Mouse (Mus musculus) kidney, adult 11 months (tissue): Measurements from ENCODE around the gene Mei4.
A peak's percentile ranks its signal among the peaks of the same experiment; 100 is the strongest.

Experiments
- DNase-seq: peaks from one replicate; pipeline ENCODE4 v3.0.0; 2022

Gene Mei4

DNA sequence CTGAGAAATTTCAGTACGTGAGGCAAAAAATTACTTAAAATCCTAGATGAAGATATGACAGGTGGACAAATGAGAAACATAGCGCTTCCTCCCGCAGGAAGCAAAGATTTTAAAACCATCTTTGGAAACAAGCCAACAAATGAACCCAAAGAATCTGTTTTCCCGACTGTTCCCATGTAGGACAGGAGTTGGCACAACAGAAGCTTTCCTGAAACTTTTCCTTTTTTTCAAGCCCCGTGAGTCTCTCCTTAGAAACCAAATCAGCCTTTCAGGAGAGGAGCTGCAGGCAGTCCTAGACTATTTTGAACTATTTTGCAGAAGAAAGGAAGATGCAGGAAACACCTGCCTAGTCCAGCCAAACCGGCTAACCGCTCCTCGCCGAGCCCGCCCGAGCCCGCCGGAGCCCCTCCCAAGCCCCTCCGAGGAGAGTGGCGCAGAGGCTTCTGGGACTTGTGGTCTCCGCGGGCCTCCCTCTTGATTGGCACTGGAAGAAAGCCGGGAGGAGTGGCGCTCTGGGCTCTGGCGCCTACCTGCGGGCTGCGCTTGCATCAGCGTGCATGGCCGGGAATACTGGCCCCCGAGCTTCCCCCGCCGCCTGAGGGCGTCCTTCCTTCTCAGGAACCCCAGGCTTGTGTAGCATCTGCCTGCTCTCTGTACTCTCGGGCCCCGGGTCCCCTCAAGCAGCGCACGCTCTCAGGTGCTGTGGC, at the start of gene Mei4:
Mei4 (plus strand) TSS at position 490 of the 707 bp plus-strand sequence.
- peak; percentile 72 for DNase-seq

DNA sequence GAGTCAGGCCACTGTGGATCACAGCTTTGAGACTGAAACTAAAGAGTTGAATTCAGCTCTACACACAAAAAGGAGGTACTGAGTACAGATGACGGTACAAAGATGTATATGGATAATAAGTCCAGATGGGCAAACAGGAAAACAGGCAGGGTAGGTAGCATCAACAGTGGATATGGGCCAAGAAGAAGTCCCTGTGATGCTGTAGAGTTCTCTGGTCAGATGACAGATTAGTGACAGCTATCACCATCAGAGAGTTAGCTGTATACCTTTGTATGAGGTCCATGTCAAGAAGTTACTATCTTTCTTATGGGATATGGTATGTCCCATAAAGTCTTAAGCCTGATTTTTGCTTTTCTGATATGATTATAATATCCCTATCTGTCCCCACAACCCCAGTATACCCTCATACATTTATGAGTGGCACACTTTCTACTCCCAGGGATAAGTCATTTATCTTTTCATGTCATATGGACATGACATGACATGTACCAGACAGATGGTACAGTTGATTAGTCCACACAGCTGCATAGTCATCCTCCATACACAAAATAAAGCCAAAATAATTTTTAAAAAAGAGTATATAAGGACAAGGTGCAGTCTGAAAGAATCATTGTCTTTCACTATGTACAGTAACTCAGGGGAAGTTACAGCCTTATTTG, 43.6 kb upstream of the Mei4 start:
- no peak for DNase-seq

DNA sequence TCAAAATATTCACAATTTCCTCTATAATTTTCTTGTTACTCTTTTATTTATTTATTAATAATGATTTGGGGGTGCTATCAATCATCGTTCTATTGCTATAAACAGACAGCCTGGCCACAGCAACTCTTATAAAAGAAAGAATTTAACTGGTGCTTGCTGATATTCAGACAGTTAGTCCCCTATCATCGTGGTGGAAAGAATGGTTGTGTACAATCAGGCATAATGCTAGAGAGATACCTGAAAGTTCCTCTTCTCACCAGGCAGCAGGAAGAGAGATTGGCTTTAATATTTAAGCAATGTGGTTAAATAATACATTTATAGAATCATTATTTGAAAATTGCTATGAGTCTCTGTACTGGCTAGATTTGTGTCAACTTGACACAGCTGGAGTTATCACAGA, 35.9 kb upstream of the Mei4 start:
- no peak for DNase-seq

DNA sequence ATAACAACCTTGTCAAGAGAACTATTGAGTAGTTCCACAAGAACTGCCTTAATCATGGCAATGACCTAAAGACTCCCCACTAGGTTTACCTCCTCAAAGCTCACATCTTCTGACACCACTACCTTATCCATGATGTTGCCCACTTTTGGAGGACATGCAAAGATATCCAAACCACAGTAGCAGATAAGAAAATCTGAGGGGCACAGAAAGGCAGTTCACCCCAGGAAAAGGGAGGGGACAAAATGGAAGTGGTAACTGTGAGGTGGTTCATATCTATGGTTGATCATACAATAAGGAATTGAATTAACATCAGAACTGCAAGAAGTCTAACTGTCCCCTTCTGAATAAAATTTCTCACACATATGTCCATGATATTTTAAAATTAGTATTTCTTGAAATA, 29.4 kb upstream of the Mei4 start:
- no peak for DNase-seq

DNA sequence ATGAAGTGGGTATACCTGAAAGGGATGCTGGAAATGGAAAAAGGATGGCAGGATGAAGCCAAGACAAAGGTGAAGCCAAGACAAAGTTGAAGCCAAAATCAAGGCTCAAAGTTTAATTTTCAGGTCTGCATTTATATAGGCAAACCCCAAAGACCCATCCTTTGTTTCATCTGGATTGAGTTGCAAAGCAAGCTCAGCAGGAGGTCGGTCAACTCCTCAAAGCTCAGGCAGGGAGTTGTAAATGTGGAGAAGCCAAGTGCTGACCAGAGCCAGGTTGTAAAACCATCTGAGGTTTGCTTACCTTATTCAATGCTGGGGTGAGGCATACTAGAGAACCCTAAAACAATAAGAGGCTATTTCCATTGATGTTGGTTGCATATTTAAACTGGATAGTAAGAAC, 4.6 kb upstream of the Mei4 start:
- no peak for DNase-seq

DNA sequence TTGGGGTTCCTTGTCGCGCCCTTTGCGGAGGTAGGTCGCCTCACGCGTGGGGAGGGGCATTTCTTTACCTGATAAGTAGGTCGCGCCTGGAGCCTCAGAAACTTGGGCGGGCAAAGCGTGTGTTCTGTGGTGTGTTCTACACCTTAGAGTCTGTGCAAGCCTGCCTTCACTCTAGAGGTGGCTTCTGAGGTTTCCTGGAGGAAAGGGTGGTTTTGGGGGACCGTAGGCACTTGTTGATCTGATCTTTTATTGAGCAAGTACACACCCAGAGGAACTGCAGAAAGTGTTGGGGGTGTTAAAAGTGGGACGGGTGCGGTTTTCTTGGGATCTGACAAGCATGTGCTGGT, 391 bp downstream of the Mei4 start:
- no peak for DNase-seq

DNA sequence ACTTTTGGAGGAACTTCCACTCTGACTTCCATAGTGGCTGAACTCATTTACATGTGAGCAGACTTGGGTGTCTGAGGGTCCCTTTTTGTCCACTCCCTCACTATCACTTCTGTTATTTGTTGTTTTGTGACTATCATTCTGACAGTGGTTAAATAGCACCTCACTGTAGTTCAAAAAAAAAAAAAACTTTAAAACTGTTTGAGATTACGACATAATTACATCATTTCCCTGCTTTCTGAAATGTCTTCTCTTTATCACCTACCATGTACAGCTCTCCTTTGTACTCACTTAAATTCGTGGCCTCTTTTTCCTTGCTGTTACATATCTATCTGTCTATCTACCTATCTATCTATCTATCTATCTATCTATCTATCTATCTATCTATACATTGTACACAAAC, 2.6 kb downstream of the Mei4 start:
- DNase-seq, result no peak

DNA sequence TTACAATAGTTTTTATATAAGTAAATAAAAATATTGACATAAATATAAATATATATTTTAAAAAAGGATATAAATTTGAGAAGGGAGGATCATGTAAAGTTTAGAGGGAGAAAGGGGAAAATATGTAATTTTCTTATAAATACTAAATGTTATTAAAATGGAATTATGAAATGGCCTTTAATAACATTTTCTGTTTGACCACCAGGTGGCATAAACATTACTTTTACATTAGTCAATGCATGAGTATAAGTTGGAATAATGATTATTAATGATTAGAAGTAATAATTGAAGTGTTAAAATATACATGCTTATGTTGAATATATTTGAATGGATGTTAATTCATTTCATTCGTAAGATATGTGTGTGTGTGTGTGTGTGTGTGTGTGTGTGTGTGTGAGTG, 58.0 kb downstream of the Mei4 start:
- no peak for DNase-seq

DNA sequence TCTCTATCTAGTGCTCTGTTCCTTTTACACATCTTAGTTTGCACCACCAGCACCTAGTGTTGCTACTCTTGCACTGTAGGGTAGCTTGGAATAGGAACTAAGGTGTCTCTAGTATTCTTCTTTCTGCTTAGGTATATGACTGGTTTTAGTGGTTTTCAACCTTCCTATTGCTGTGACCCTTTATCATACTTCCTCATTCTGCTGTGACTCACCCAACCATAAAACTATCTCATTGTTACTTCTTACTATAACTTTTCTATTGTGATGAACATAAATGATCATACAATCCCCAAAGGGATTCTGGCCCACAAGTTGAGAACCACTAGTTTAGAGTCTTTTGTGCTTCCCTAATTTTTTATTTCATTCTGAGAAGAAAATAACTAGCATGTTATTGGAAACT, 61.3 kb downstream of the Mei4 start:
- no peak for DNase-seq

DNA sequence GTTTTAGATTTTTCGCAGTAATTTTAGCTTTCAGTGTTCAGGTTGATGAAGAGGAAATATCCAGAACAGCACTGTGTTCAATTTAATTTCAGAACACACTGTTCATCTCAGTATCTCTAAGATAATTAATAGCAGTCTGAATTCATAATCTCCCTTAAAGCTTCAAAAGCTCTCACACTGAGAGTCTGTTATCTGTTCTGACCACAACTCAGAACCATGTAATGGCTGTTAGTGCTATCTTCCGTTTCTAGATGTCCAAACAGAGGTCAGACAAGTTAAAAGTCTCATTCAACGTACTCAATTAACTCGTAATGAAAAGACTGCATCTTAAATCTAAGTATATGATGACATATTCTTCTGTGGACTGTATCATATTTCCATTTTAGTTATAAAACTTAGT, 77.1 kb downstream of the Mei4 start:
- no peak for DNase-seq

DNA sequence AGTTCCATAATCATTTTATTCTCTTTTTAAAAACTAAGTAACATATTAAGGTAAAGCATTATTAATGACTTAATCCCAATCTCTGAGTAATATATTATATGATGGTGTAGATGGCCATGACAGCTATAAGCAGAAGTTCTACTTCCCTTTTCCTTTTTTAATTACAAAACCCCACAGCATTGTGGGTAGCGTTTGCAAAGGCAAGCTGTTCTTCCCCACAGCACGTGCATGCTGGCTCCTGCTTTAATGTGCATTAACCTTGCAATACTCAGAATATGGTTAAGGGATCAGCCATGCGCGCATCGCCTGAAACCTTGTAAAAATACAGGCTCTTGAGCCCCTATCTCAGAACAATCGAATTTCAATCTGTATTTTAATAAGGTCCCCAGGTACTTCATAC, 82.2 kb downstream of the Mei4 start:
- no peak for DNase-seq

DNA sequence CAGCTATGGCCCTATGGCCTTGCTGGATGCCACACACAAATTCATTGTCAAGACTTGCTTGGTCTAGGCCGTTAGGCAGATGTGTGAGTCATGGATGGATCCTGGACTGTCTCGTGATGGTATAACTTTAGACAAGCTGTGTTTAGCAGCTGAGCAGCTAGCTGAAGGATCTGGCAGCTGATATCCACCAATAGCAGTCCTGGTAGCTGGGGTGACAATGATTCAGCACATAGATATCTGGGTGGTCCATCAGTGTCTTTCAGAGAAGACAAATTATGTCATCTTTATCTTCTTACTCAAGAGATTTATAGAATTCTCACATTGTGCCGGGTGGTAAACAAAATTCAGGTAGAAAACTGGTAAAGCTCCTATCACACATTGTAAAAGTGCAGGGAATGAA, 93.4 kb downstream of the Mei4 start:
- DNase-seq, result no peak

DNA sequence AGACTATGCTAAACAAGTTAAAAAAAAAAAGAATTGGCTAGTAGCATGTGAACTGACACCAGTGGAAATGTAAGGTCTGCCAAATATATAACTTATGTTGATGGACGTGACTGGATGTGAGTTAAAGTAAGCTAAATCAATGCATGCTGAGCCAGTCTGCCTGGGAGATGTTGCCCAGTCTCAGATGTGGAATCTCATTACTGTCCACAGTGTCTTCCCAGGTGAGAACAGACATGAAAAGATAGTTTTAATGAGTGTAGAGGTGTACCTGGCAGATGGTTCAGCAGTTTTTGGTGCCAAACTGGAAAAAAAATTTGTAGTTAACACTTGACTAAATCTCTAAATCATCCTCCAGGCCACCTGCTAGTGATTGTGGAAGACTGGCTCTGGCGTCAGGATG, 94.4 kb downstream of the Mei4 start:
- DNase-seq, result no peak

DNA sequence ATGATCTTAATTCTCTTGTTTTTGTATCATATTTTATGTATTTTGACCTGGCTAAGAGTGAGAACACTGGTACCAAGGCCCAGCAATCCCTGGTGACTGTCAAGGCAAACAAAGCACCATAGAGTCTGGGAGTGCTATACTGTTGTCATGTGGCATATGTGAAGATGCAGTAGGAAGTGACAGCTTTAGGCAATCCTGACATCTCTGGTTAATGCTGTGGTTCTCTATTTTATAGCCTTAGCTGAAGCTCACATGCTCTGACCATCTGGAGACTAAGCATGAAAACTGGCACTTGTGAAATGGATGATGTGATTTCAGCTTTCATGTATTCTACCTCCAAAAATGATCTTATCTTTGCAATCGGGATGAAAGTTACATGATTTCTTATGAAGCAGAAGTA, 103.3 kb downstream of the Mei4 start:
- DNase-seq, result no peak

DNA sequence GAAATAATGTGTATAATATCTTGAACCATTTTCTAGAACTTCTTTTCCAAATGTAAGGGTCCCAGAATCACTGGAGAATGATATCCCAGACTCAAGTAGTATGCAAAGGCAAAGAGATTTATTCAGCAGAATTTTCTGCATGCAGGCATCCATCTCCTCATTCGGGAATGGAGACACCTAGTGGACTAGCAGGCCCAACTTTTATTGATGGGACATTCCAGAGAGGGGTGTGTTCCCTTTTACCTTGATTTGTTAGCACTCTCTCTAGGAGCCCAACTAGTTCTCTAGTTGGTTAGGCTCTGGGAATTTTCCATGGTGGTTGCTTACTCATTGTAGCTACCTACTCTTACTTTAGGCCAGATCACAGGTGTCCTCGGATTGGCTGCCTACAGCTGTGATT, 105.5 kb downstream of the Mei4 start:
- no peak for DNase-seq

DNA sequence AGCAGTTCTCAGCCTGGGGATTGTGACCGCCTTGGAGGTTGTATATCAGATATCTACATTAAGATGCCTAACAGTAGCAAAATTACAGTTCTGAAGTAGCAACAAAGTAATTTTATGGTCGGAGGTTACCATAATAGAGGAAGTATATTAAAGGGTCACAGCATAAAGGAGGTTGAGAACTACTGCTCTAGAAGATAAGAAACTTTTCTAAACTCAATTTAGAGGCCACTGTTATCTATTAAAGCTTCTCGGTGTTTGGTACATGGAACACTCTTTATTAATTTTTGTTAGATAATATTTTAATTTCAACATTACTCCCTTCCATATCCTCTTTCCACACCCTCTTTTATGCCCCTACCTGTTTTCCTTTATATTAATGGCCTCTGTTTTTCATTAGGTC, 119.0 kb downstream of the Mei4 start:
- no peak for DNase-seq

DNA sequence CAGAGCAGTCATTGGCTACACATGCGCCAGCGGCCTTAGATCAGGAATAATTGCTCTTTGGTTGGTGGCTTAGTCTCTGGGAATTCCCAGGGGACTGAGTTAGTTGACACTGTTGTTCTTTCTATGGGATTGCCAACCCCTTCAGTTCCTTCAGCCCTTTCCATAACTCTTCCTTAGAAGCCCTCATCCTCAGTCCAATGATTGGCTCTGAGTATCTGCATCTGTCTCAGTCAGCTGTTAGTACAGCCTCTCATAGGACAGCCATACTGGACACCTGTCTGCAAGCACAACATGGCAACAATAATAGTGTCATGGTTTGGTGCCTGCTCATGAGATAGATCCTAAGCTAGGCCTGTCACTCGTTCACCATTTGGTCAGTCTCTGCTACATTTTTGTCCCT, 149.5 kb downstream of the Mei4 start:
- no peak for DNase-seq

DNA sequence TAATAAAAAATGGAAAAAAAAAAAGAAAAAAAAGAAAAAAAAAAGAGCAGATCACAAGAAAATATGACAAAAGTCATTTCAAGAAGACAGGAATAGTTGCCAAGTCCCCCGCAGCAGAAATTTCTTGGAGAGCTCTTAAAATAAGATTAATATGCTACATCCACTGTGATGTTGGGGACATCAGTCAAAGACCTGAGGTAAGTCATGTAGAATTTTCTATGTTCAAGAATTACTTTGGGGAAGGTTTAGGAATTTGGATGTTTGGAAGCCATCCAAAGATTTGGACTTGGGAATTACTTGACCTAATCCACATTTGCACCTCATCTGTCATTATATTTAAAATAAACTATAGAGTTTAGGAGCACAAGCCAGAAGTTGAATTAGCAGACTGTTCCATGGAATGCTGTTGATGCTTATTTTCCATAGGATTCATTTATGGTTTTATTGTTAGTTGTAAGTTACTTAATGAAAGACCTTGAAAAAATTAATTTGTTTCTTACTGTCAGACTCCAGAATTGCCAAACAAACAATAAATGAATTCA, 179.1 kb downstream of the Mei4 start:
- no peak for DNase-seq

DNA sequence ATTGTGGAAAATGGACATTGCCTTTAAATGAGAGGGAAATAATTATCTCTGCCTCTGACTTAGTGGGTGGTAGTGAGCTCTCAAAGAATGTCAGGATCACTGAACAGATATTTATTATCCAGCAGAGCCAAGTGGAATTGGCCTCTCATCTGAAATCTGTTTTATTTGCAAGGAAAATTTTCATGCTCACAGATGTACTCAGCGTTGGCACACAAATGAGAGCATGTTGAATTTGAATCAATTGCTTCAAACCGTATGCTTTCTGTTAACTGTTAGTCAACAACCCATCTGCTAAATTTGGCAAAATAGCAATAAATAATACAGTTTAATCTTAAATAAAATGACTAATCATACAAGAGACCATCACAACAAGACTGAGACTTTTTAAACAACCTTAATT, 181.0 kb downstream of the Mei4 start:
- DNase-seq, result no peak

DNA sequence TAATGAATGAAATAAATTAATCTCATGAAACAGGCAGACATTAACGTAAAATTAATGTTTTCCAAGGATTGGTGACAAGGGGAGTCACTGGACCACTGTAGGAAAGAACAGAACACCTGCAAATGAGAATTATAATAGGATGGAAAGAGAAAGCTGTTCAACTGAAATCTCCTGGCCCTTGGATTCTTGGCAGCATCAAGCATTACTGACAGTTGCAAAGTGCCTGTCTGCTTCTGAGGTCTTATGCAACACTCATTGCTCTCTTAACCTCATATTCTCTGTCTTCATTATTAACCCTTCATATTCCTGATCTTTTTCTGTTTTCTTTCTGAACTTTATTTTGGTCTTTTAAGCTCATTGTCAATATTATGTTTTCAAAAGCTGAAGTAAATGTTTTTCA, 210.4 kb downstream of the Mei4 start:
- DNase-seq, result no peak

DNA sequence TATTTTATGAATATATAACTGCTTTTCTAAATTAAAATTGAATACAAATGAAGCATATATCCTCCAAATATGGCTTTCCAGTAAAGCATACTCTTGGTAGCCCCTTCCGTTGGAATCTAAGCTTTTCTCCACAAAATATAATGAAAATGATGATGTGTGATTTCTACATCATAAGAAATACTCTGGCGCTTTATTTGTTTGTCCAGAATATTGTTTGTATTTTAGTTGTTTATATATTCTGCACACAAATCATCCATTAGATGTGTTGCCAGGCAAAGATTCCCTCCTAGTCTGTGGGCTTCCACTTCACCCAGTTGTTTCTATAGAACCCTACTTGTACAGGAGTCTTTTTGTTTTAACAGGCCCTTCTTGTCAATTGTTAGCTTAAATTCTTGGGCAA, 211.8 kb downstream of the Mei4 start:
- no peak for DNase-seq

DNA sequence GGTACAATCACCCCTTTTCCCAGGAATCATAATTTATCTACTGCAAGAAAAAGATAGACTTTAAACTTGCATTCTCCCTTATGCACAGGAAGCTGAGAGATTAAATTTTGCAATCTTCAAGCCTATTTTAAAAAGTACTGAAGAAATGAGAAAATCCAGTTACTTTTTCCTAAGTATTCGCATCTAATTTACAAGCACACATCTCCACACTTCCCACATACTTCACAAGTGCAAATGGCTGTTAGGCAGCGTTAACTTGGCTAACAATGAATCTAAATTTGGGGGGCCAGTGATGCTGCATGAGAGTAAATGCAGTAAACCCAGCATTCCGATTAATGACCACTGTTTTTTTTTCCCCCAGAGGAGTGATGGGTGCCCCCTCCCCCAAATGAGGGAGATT, 232.9 kb downstream of the Mei4 start:
- no peak for DNase-seq

DNA sequence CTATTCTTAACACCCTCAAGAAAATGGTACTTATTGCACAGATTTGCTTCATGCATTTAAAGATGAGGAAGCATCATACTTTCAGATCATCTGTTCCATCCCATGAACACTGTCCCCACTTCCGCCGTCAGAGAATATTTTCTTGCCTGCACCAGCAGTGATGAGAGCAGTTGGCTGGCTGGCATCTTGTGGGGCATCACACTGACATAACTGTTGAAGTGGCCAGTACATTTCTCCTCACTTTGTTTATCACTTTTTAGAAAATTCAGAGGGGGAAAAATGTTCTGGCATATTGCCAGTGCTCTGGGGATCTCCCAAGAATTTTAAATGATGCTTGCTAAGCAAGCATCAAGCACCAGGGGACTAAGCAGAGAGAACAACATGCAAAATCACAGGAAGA, 251.4 kb downstream of the Mei4 start:
- no peak for DNase-seq

DNA sequence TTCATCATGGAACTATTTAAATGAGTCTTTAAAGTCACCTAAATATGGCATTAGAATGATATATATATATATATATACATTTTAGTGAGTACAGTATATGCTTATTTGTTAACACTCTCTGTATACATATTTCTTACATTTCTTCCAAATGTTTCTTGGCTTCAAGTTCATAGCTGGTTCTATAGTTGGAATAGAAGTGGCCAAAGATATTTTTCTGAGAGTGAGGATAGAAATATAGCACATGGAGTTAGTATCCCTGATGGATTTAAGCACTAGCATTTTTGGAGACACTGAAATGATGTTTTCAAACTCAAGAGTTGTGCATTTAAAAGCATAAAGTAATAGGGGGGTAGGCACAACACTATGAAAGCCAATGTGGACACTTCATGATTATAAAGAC, 272.6 kb downstream of the Mei4 start:
- DNase-seq, result no peak

DNA sequence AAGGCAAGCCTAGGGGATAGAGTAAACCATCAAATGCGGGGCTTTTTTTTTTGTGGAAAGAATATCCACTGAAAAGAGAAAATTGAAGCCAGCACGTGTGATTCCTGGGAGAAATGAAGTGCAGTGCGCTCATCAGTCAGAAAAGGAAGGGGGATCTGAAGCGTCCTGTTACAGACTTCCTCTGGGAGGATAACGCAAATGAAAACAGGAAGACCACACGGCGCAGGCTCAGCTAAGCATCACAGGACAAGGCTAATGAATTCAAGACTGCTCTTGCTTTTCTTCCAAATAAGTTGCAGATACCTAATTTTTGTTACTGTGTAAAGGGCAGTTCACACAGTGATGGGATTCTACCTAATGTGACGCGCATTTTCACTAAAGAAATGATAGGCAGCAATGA, 296.7 kb downstream of the Mei4 start:
- no peak for DNase-seq
